Mouse (Mus musculus): ENCODE data around the gene Ccdc167.

Ccdc167 gene

DNA sequence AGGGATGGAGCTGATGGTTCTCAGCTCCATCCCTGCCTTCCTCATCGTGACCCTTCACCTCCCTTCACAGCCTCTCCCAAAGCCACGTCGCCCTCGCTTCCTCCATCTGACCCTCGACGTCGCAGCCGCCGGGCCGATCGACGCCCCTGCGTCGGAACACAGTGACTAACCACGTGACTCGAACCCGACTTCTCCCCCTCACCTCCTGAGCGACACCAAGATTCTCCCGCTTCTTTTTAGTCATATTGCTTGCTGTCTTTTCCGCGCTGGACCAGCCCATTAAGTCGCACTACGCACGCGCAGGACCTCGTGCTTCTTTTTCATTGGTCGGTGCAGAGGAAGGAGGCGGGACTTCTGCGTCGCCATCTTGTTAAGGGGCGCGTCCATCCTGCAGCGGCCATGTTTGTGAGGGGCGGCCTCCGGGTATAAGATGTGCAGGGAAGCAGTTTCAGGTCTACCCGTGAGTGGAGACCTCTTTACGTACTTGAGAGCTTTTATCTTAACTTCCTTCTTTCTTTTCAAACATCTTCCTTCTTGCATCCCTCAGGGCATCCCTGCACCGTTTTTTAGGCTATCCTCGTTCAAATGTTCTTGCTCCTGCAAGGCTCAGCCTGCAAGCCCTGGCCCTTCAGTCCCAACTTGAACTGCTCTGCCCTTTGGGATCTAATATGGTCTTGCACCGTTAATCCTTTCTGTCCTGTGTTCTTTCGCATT, at the start of gene Ccdc167:
Gene Ccdc167, minus strand, starts transcription at position 313 of the 714 bp plus-strand sequence.
- peak; percentile 99 for DNase-seq (ENCODE audit: extremely low spot score, low spot score)

DNA sequence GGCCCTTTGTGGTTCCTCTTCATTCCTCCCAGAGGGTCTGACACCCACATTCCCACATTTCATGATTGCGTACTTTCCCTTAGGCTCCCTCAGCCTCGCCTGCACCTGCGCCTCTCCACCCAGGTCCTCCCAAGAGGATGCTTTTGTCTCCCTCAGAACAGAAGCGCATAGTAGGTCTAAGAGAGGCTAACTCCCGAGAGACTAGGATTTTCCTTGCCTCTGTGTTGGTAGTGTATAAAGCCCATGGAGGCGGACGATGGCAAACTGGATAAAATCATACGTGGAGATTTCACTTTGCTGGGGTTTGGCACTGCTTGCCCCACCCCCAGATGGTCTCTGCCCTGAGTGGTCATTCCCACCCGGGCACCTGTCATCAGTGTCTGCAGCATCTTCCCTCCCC, 48.5 kb upstream of the Ccdc167 start:
- no peak for DNase-seq (ENCODE audit: extremely low spot score, low spot score)

DNA sequence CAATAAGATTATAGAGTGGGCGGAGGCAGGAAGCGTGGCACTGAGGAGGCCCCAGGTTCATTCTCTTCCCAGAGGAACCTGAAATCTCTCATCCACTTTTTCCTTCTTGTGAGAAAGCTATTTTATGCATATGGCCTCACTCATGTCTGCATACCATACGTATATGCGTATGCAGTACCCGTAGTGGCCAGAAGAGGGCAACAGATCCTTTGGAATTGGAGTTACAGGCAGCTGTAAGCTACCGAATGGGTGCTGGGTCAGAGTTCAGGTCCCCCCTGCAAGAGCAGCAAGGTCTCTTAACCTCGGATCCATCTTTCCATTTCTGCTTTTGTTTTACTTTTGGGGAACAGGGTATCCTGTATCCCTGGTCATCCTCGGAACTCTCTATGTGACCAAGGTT, 45.7 kb upstream of the Ccdc167 start:
- DNase-seq (ENCODE audit: extremely low spot score, low spot score): peak; percentile 63

DNA sequence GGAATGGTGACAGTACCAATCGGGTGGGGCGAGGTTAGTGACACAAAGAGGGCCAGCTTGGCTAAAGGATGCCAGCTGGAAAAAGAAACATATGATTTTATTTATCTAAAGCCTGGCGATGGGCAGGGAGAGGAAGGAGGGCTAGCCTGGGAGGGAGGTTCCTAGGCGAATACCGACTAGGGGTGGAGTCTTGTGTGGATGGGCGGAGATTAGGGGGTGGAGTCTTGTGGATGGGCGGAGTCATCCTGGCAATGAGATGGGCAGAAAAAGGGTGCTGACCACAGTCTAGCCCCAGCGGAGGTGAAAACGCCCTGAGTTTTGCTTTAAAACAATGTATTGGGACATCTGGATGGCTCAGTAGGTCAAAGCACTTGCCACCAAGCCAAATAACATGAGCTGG, 45.1 kb upstream of the Ccdc167 start:
- no peak for DNase-seq (ENCODE audit: extremely low spot score, low spot score)

DNA sequence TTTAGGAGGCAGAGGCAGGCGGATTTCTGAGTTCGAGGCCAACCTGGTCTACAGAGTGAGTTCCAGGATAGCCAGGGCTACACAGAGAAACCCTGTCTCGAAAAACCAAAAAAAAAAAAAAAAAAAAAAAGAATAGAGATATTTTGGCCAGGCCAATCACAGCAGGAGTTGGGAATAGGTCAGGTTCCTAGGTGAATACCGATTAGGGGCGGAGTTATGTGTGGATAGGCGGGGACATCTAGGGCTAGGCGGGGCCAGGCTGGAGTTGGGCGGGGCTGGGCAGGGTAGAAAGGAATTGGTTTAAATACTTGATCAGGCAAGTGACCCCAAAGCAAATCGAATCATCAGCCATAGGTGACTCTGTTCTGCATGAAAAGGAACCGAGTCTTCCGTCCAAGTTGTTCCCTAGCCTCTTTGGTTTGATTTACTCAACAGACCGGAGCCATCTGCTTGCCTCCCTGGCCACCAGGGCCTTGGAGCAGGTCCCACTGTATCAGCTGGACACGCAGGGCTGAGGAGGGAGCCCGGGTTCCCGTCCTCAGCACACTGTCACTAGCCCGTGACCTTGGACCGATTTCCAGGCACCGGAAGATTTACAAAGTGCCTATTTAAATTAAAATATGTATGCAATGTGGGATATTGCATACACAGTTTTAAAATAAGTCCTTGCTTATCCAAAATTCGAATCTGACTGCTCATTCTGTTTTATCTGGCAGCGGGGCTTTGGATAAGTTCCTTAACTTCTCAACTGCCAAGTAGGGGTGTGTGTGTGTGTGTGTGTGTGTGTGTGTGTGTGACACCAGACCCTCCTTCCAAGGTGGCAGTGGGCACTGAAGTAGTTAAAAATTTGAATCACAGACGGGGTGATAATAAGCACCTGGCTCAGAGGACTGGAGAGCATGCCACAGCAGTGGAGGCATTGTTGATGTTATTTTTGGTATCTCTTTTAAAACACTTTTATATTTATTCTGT, 43.8 kb upstream of the Ccdc167 start:
- no peak for DNase-seq (ENCODE audit: extremely low spot score, low spot score)

DNA sequence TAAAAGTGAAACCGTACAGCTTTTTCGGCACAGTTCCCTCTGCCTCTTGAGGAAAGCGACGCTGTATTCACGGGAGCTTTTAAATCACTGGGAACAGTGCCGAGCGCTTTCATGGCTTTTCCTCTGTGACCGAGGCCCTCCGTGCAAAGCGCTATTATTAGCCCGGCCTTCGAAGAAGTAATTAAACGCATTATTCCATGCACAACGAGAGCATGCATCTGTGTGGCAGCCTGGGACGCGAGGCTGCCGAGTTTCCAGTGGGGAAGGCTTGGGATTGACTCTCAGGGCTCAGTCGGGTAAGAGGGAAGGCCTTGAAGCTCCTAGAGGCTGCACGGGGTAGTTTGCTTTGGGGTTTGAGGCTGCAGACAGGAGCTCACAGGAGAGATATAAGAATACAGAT, 43.1 kb upstream of the Ccdc167 start:
- DNase-seq (ENCODE audit: extremely low spot score, low spot score): no peak

DNA sequence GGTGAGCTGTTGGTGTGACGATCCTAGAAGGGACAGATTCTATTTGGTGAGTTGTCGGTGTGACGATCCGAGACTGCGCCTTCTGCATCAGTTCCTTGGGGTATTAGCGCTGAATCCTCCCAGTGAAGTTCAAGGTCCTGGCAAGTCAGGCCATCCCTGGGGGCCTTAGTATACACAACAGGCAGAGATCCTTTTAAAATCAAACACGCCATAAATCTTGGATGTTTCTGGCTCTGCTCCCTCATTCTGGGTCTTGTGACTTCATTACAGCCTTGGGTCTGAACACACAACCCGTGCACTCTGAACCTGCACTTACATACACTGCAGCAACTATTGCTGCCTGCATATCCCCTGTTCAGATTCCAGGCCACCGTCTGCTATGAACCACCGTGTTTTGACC, 39.5 kb upstream of the Ccdc167 start:
- no peak for DNase-seq (ENCODE audit: extremely low spot score, low spot score)

DNA sequence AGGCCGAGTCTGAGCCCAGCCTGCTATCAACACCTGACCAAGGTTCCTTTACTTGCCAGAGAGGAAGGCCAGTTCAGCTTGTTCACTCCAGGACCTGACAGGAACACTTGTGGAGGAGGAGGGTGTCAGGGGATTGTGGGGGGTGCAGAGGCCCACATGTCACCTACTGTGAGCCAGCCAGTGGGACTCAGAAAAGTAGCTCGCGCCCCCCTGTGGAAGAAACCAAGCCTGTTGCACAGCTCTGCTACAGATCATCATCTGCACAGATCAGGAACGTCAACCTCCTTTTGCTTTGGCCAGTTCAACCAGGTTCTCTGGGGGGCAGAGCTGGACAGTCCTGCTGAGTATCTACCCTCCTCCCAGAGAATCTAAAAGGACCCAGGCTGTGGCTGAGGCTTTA, 37.7 kb upstream of the Ccdc167 start:
- DNase-seq (ENCODE audit: extremely low spot score, low spot score): no peak

DNA sequence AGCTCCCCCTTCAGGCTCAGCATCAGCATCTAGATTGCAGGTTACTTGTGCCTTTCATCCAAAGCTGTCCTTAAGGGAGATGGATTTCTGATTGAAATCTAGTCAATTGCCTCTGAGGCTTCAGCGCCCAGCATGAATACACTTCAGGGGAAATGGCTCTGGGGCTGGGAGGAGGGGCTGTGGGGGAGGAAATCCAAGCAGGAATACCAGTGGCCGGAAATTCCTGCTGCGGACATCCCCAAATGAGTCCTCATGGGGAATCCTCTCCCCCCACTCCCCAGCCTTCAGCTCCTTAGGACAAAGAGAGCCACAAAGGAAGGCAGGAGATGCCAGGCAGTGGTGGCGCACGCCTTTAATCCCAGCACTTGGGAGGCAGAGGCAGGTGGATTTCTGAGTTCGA, 30.6 kb upstream of the Ccdc167 start:
- DNase-seq (ENCODE audit: extremely low spot score, low spot score): no peak

DNA sequence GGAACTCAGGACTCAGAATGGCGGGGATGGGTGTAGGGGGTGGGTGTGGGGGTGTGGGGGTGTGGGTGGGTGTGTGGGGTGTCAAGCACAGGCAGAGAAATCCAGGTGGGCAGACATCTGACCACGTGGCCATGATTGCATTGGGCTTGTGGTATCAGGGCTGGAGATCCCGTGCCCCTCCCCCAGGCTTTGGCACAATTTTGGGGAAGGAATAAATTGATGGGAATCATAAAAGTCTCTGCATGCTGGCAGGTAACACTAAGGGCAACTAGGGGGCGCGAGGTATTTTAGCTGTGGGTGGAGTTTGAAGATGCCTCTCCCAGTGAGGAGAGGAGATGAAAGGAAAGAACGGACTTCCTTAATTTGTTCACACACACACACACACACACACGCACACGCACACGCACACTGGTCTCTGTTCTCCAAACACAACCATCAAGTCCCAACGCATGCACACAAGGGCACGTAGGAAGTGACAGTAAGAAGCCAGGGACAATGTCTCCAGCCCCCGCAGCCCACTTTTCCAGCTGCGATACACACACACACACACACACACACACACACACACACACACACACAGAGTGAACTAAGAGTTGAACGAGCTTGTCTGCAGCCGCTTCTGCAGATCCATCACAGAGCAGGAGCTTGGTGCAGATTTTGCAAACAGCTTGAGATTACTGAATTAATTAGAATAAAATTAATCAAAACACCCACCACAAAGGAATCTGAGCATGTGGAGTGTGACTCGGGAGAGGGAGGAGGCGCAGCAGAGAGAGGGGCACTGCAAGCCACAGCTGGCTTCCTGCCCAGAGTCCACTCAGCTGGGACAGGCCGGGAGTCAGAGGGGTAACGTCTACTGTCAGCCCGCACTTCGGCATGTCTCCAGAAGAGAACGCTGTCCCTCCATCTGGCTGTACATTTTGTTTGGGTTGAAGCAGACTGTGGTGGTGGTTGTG, 21.3 kb upstream of the Ccdc167 start:
- DNase-seq (ENCODE audit: extremely low spot score, low spot score): no peak

DNA sequence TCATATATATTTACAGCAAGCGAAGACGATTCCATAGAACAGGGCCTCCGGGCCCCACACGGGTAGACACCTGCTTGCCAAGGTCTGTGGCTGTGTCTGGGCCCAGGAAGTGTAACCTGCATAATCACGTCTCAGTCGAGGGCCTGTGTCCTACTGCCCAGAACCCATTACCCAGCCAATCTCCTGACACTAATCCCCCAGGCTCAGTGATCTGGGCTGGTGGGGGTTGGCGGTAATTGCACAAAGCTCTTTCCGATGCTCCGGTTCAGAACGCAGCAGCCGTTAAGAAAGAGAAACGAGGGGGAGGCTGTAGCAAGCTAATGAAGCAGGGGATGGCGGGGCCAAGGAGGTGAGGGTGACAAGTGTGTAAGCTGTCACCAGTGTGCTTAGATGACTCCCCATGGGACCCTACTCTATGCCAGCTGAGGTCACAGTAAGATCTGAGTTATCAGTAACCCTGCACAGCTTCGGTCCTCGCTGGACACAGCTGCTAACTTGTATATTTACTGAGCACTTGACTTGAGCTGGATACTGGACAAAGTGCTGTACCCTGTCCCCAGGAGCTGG, 19.7 kb upstream of the Ccdc167 start:
- DNase-seq (ENCODE audit: extremely low spot score, low spot score): no peak

DNA sequence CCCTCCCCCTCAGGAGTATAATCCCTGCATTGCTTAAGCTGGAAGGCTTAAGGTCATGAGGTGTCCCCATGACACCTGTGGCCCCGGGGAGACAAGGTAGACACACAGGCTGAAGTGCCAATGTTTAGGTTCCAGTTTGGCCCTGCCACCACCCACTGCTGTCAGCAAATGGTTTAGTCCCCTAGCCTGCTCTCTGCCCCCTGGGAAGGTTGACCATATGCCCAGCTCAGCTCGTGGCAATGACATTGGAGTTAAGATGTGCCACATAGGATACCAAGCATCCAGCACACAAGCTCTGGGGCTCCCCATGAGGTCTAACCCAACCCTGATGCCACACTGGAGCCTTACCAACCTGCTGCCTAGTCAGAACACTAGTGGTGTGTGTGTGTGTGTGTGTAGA, 15.7 kb upstream of the Ccdc167 start:
- DNase-seq (ENCODE audit: extremely low spot score, low spot score): no peak

DNA sequence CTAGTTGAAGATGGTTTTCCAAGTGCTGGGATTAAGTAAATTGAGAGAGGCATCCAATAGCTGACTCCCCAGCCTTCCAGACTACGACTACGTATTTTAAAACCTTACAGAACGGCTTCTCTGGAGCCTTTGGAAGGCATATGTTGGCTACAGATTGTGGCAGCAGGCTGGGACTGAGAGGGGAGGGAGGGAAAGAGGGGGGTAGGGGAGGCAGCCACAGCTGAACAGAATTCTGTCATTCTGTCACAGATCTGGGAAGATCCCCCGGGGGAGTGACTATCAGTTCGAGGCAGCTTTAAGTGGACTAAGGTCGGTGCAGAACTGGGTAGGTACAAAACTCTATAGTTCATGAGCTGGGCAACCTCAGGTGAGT, 15.1 kb upstream of the Ccdc167 start:
- DNase-seq (ENCODE audit: extremely low spot score, low spot score): no peak

DNA sequence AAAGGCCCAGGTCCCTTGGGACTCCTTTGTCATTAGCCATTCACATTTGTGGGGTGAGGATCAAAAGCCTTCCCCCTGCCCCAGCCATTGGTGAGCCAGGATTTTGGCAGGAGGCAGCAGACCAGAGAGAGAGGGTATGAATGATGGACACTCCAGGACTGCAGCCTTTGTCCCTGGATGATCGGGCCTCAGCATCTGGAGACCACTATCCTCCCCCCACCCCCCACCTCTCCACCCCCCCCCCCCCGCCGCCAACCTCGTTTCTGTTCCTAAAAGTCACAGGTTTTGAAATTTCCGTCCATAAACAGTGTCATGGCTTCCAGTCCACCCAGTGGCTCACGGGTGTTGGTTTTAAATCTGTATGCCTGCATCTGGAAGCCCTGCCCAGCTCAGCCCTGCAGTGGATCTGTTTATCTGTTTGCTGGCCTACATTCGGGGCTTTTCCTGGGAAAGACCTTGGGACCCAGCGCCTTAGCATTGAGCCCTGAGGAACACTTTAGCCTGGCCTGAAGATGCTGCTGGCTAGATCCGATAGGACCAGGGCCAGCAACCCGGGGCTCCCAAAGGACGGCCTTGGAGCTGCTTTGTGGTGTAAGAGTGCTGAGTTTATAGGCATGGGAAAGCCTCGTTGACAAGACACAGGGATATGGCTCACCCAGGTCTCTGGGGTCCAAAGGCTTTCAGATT, 14.6 kb upstream of the Ccdc167 start:
- DNase-seq (ENCODE audit: extremely low spot score, low spot score): no peak

DNA sequence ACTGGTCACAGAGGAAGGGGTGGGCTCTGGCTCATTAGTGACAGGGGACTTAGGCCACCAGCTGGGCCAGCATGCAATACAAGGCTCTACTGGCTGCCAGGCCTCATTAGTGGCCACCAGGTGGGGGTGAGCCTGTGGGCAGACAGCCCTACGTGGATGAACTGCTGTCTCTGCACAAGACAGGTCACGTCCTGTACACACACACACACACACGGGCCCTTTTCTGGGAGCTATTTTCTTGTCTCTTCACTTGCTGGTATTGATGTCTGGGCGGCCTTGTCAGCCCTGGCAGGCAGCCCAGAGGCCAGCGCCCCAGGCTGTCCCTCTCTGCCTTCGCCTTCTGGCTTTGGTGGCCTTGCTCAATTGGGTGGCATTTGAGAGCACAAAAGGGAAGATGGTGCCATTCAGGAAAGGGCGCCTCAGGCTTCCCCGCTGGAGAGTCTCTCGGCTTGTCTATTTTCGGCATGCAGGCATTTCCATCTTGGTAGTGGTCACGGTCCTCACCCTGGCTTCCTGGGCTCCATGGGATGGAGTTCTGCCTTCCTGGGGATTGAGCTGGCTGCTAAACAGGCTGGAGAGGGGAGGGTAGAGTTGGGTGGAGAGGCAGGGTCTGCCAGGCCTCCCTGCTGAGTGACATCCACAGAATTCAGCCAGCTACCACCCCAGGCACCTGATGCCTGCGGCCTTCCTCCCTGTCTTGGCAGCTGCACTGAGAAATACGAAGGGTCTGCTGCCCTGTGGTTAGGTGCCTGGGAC, 13.8 kb upstream of the Ccdc167 start:
- DNase-seq (ENCODE audit: extremely low spot score, low spot score): no peak

DNA sequence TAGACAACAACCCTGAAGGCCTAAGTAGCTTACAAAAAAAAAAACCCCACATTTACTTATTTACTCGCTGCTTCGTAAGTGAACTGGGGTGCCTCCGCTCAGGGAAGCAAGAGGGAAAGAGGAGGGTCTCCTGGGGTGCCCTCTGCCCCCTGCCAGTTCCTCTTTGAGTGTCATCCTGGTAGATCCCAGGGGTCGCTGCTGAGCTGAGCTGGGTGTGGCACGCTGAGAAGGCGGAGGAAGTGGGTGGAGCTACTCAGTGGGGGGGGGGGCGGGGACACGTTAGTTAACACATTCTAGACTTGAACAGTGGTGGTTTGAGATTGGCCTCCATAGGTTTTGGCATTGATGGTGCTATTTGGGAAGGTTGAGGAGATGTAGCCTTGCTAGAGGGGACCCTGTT, 11.2 kb upstream of the Ccdc167 start:
- DNase-seq (ENCODE audit: extremely low spot score, low spot score): no peak

DNA sequence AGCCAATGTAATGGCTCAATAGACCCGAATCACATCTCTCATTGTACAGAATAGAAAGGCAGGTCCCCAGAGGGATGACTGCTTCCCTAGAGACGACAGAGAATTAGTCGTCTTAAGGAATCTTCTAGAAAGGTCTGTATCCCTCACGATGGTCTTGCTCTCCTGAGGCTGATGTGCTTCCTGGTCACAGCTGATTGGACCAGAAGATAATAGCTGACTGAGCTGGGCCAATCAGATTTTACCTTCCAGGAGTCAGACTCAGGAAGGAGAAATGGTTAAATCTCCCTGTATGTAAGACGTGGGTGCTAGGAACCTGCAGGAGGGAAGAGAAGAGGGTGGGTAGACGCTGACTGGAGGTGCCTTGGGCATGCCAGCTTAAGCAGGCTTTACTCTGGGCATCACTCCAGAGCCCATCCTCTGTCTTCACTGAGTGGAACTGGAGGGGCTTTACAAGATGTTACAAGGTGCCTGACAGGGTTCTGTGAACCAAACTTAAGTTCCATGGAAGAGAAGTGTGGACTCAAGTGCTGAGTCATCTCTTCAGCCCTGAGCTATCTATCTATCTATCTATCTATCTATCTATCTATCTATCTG, 8.3 kb upstream of the Ccdc167 start:
- DNase-seq (ENCODE audit: extremely low spot score, low spot score): no peak

DNA sequence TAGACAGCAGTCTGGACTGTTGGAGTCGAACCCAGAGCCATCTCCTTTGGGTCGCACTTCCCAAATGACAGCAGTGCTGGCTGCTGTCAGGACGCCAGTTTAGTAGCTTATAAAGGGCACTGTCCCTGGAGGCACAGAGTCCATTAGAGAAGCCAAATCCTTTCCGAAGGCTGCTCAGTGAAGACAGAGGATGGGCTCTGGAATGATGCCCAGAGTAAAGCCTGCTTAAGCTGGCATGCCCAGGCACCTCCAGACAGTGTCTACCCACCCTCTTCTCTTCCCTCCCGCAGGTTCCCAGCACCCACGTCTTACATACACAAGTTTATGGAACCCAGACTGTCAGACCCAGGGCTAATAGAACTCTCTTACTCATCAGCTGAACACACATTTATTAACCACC, 7.8 kb upstream of the Ccdc167 start:
- DNase-seq (ENCODE audit: extremely low spot score, low spot score): no peak

DNA sequence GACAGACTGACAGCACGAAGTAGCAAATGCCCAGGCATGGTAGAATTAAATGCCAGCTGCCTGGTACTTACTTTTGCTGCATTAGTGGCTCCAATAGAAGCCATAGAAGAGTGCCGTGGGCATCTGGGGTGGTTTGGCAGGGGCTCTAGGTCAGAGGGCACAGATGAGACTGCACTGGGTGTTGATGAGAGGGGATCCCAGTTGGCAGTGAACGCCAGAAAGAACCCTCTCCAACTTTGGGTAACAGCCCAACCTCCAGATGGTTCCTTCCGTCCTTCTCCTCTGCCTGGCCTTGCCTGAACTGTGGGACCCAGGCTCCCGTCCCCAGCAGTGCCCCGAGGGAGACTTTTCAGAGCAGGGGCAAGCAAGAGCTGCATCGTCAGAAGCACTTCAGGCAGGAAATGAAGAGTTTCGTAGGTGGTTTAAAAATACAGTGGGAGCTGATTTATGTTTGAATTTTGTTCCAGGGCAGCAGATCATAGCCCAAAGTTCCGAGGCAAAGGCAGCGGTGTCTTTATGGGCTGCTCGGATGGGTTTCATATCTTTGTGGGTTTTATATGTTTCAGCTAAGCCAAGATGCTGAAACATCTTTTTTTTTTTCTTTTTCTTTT, 4.0 kb upstream of the Ccdc167 start:
- no peak for DNase-seq (ENCODE audit: extremely low spot score, low spot score)
